Mouse (Mus musculus): ENCODE measurements at regions not wholly inside any gene's neighbourhood (a gene's known extent, or its start where the extent isn't known, plus 50 kb on each side); places are given as distances from the start of the nearest gene placed in this dataset.

DNA sequence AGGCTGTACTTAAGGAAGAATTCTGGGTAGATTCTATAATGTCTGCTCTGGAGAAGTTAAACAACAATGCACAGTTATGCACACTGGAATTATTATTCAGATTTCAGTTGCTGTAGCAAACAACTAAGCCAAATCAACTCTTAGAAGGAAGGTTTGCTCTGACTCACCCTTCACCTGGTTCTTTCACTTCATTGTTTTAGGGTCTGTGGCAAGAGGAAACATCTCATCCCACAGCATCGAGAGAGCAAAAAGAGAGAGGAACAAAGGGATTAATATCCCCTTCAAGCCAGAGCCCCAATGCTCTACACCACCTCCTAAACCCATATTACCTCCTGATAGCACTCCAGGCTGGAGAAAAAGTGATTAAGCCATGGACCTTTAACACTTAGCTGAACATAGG, 373.4 kb upstream of the Meis1 start:
- H3K4me1 ChIP-seq (replicated peaks), result no peaks in the 10 kb centered on the region
- 81% methylated on average over 1 of the region's 1 CpGs for WGBS

DNA sequence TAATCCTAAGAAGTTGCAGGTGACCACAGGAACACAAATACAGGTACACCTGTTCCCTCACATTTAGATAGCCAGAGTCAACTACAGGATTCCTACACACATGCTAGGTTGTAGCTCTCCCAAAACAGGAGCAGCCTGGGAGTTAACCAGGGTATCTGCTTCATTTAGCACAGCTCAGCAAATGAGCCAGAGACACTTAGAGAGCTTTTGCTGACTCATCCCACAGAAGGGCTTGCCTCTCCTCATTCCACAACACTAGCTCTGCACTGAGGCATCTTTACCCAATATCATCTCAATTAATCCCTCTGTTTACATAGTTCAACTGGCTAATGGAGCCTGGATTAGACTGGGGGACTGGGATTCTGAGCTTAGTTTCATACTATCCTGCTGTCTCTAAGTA, 375.6 kb upstream of the Meis1 start:
- no peaks in the 10 kb centered on the region for H3K4me1 ChIP-seq (replicated peaks)
- H3K4me2 ChIP-seq (replicated peaks), result no peak overlapping the region
- no peak for ATAC-seq
- no peak overlapping the region for H3K9ac ChIP-seq
- no peaks in the 10 kb centered on the region for H3K9me3 ChIP-seq
- H3K4me3 ChIP-seq (replicated peaks), result no peak overlapping the region
- H3K27me3 ChIP-seq (replicated peaks), result no peaks in the 10 kb centered on the region
- H3K36me3 ChIP-seq, result no peaks in the 10 kb centered on the region
- no peak overlapping the region for H3K27ac ChIP-seq

More for the DNA sequence above, 373.4 kb upstream of the Meis1 start:
- Histone ChIP-seq H3K4me3 (replicated peaks) (no peak overlapping the region), H3K27ac (no peak overlapping the region), H3K9me3 (no peaks in the 10 kb centered on the region), H3K36me3 (no peaks in the 10 kb centered on the region), H3K9ac (no peak overlapping the region), H3K4me2 (replicated peaks) (no peak overlapping the region), H3K27me3 (replicated peaks) (no peaks in the 10 kb centered on the region)
- no peak for ATAC-seq

DNA sequence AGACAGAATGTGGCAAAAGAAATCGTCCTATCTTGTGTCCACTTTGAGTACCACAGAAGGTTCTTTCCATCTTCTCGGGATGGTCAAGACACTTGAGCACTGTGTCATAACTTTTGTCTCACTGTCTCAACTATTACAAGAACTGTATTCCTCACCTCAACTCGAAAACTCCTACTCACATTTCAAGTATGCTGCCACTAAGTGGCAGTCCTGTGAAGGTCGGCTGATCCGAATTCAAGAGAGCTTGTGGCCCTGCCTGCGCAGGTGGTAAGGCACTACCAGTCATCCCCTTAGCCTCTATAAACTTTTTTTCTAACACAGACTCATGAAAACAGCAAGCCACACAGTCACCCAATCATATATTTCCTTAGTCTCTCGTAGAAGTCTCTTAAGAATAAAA, 381.6 kb upstream of the Meis1 start:
- Histone ChIP-seq H3K4me1 (replicated peaks) (no peaks in the 10 kb centered on the region), H3K36me3 (no peaks in the 10 kb centered on the region), H3K4me3 (replicated peaks) (no peak overlapping the region), H3K27me3 (replicated peaks) (no peaks in the 10 kb centered on the region), H3K9me3 (no peaks in the 10 kb centered on the region), H3K27ac (no peak overlapping the region), H3K4me2 (replicated peaks) (no peak overlapping the region), H3K9ac (no peak overlapping the region)
- WGBS, result 85% methylated on average over 7 of the region's 7 CpGs
- no peak for ATAC-seq

DNA sequence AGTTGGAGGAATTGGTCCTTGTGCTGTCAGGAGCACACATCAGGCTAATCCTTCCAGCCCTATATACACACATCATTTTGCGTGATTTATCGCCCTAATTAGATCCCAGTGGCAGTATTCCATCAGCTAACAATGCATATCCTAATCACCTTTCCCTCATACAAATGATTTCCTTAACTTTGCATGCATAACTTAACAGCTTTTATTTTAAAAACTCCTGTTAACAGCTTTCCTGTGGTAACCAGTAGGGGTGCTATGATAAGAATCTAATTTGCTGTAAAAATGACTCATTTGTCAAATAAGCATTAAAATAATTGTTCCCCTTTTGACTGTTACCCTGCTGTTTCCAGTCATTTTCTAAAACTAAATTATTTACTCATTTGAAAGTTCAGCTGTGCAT, 401.4 kb upstream of the Meis1 start:
- WGBS, result 81% methylated on average over 2 of the region's 2 CpGs
- no peak overlapping the region for H3K4me3 ChIP-seq (replicated peaks)
- no peaks in the 10 kb centered on the region for H3K9me3 ChIP-seq
- no peaks in the 10 kb centered on the region for H3K27me3 ChIP-seq (replicated peaks)
- 0 out of 2 replicates have a peak, but pooled peaks cover 2% of the 10 kb centered on the region for H3K4me1 ChIP-seq (replicated peaks)
- no peak overlapping the region for H3K9ac ChIP-seq
- no peak for ATAC-seq
- H3K4me2 ChIP-seq (replicated peaks), result no peak overlapping the region
- H3K36me3 ChIP-seq, result no peaks in the 10 kb centered on the region
- no peak overlapping the region for H3K27ac ChIP-seq

DNA sequence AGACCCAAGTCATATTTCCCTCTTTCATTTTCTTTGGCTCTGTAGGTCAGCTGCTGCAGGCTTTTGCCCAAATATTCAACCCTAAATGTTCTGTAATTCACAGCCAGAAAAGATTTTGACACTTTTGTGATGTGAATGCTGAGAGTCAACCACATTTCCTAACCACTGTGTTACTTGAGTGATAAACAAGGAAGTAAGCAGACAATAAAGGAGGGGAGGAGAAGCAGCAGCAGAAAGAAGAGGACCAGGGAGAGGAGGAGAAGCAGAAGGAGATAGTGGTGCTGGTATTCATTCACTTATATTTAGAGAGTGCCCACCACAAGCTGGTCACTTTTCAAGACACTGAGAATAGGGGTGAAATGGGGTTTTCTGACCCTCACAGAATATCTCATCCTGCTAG, 404.5 kb upstream of the Meis1 start:
- no peaks in the 10 kb centered on the region for H3K9me3 ChIP-seq
- no peak overlapping the region for H3K4me2 ChIP-seq (replicated peaks)
- no peak overlapping the region for H3K9ac ChIP-seq

DNA sequence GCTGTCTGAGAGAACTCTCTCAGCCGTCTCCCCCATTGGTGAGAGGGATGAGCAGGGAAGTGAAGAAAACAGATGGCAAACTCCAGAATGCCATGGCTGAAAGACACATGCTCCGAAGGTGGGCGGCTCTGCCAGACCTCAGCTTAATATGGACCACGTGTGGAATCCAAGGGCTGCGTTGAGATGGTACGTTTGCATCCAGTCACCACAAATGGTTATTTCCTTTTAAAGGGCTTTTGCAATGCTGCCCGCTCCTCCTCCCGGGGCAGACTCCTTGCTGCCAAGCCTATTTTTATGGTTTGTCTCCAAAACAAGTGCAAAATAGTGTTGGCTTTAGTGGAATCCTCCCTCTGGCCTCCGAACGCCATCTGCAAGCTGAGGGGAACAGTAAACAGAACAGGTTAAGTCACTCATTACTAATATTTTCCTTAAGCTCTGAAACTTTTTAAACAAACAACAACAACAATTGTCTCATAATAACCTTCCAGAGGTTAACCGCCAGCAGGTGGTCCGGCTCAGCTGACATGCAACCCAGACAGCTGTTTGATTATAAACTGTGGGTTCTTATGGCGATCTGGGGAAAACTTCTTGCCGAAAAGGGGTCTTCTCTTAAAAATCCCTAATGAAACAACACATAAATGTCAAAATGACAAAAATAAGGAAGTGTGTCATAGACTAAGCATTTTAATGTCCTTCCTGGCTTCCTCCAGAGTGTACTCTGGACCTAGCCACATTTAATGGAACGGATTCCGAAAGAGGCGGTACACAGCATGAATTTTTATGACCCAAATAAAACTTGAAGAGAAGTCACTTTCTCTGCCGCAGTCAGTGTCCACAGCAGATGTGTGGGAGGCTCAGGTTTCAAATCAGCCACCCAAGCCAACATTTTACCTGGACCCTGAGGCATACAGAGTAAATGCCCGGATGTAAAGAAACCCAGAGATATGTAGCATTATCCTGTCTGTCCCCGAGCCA, 405.3 kb upstream of the Meis1 start:
- peak; percentile 71 for ATAC-seq
- Histone ChIP-seq H3K4me1 (replicated peaks) (0 out of 2 replicates have a peak, but pooled peaks cover 2% of the 10 kb centered on the region), H3K9ac (no peak overlapping the region), H3K4me2 (replicated peaks) (peak overlapping the region; percentile 38; the same call in 1 of the 2 replicates), H3K36me3 (no peaks in the 10 kb centered on the region), H3K27me3 (replicated peaks) (no peaks in the 10 kb centered on the region), H3K9me3 (no peaks in the 10 kb centered on the region), H3K4me3 (replicated peaks) (no peak overlapping the region), H3K27ac (no peak overlapping the region)
- WGBS, result 31% methylated on average over 20 of the region's 20 CpGs

More for the DNA sequence above, 404.5 kb upstream of the Meis1 start:
- H3K4me3 ChIP-seq (replicated peaks), result no peak overlapping the region
- H3K36me3 ChIP-seq, result no peaks in the 10 kb centered on the region
- H3K27ac ChIP-seq, result no peak overlapping the region
- no peaks in the 10 kb centered on the region for H3K27me3 ChIP-seq (replicated peaks)
- no peak for ATAC-seq
- H3K4me1 ChIP-seq (replicated peaks), result 0 out of 2 replicates have a peak, but pooled peaks cover 2% of the 10 kb centered on the region

DNA sequence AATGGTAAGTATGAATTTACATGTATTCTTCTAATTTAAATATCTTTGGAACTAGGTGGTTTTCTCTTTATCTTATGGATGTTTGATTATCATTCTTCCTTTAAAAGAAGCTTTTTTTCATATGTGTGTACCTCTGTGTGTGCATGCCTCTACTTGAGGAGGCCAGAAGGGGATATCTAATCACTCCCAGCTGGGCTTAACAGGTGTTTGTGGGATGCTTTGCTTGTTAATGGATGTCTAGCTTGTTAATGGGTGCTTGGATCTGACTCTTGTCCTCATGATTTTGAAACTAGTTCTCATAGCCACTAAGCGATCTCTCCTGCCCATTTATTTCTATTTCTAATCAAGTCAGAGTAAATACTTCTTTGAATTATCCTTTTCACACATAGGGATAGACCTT, 408.8 kb upstream of the Meis1 start:
- H3K27me3 ChIP-seq (replicated peaks), result no peaks in the 10 kb centered on the region
- no peaks in the 10 kb centered on the region for H3K36me3 ChIP-seq
- no peak for ATAC-seq
- no peak overlapping the region for H3K4me2 ChIP-seq (replicated peaks)
- no peak overlapping the region for H3K9ac ChIP-seq
- WGBS, result 88% methylated on average over 1 of the region's 1 CpGs
- H3K9me3 ChIP-seq, result no peaks in the 10 kb centered on the region
- no peak overlapping the region for H3K27ac ChIP-seq
- 0 out of 2 replicates have a peak, but pooled peaks cover 2% of the 10 kb centered on the region for H3K4me1 ChIP-seq (replicated peaks)
- no peak overlapping the region for H3K4me3 ChIP-seq (replicated peaks)

DNA sequence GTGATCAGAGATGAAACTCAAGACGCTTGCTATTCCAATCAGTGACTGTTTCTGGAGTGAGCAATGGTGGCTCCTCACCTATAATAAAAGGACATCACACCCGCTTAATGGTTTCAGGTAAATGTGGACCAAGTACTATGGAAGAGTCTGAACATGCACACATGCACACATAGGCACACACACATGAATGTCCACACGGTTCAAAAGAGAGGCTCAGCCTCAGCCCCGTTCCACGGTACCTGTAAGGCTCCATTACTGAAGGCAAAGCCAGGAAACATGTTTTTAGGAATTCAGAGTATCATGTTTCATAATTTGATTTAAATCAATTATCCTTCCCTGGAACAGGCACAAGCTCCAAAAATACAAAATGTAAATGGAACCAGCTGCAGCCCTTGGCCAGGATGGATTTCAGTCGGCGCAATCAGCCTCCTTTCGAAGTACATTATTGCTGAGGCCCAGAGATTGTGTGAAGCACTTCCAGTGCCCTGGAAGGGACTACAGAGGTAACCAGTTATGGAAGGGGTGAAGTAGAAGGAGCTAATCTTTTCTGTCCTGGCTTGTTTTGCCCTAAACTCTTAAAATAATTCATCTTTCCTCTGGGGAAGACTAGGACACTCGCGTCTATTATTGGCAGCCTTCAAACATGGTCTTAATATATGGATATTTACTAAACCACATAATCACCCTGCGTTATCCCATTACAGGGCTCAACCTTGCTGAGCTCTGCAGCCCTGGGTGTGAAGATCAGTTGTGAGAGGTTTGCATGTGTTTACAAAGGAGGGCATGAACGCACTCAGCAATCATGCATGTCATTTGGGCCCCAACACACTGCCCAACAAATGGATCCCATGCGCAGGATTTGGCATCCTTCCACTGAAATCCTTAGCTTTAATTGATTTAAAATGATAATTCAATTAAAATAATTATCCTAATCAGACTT, 415.2 kb upstream of the Meis1 start:
- ATAC-seq, result no peak
- no peaks in the 10 kb centered on the region for H3K4me1 ChIP-seq (replicated peaks)
- H3K27ac ChIP-seq, result no peak overlapping the region
- no peaks in the 10 kb centered on the region for H3K36me3 ChIP-seq
- no peak overlapping the region for H3K9ac ChIP-seq
- no peak overlapping the region for H3K4me3 ChIP-seq (replicated peaks)
- H3K4me2 ChIP-seq (replicated peaks), result no peak overlapping the region
- H3K9me3 ChIP-seq, result no peaks in the 10 kb centered on the region
- 87% methylated on average over 13 of the region's 13 CpGs for WGBS
- no peaks in the 10 kb centered on the region for H3K27me3 ChIP-seq (replicated peaks)

DNA sequence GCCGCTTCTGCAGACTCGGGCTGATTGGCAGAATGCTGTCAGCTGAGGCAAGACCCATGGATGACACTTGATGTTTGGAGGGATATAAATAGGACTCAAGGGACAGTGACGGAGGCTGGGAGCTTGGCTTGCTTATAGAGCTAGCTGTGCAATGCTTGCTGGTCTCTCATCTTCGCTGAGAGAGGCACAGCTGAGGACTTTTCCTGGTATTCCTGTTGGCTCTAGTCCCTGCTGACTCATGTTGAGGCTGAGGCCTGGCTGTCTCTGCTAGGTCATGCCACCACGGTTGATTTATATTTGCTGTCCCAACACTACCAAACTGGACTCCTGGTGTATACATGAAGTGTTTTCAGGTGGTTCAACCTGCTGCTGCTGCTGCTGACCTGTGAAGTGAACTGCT, 419.6 kb upstream of the Meis1 start:
- no peaks in the 10 kb centered on the region for H3K27me3 ChIP-seq (replicated peaks)
- no peak overlapping the region for H3K27ac ChIP-seq
- 90% methylated on average over 5 of the region's 5 CpGs for WGBS
- no peaks in the 10 kb centered on the region for H3K36me3 ChIP-seq
- no peaks in the 10 kb centered on the region for H3K9me3 ChIP-seq
- no peak overlapping the region for H3K4me2 ChIP-seq (replicated peaks)
- no peak overlapping the region for H3K9ac ChIP-seq
- no peaks in the 10 kb centered on the region for H3K4me1 ChIP-seq (replicated peaks)
- no peak for ATAC-seq
- H3K4me3 ChIP-seq (replicated peaks), result no peak overlapping the region

DNA sequence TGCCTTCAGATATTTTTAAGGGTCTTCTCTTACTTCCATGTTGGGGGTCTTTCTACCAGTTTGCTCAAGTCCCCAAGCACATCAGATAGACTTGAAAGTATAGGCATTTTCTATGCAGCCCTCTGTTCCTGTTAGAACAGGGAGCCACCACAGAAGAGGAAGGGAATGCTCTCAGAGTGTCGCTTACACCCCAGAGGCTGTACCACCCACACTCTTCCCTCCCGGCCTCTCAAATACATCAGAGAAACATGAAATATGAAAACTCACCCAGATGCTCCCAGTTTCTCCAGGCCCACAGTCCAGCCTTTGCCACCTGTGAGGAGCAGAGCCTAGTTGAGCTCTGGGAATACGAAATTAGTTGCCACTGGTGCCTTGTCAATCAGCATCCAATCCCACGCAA, 423.2 kb upstream of the Meis1 start:
- no peak overlapping the region for H3K4me2 ChIP-seq (replicated peaks)
- WGBS, result 87% methylated on average over 4 of the region's 4 CpGs
- no peak overlapping the region for H3K9ac ChIP-seq
- no peaks in the 10 kb centered on the region for H3K4me1 ChIP-seq (replicated peaks)
- no peaks in the 10 kb centered on the region for H3K36me3 ChIP-seq
- H3K27me3 ChIP-seq (replicated peaks), result no peaks in the 10 kb centered on the region
- no peak overlapping the region for H3K4me3 ChIP-seq (replicated peaks)
- H3K9me3 ChIP-seq, result no peaks in the 10 kb centered on the region
- ATAC-seq, result no peak
- no peak overlapping the region for H3K27ac ChIP-seq

DNA sequence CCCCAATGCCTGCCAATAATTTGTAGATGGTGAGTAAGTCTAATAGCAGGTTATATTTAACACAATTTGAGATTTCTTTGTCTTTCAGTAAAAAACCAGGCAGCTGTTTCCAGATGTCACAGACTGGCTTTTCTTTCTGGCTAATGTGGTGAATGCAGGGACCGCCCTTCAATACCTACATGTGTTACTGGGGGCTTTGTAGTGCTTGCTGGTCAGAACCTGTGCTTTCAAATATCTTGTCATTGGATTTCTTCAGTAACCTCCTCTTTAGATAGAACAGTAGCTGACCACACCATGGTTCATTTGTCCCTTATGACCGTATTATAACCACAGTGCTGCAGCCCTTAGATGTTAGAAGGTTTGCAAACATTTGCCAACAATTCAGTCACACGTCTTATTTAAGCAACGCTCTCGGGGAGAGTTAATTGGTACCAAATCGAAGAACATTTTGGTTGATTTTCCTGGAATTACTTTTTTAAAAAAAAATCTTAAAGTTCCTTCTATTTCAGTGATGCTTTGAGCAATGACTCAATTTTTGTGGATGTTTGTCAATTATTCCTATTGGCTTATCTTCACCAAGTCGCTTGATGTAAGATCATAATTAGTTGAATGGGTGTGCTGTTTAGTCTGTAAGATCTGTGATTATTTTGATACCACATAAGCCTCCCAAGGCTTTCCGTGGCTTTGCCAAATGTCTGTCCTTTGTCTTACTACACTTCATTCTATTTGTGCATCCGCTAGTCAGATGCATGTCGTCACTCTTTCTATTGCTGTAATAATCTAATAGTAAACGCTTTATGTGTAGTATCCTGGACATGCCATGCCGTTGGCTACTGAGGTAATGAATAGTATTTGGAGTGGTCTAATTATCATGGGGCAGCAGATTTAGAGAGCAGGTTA, 436.9 kb upstream of the Meis1 start:
- Histone ChIP-seq H3K27ac (no peak overlapping the region), H3K9ac (no peak overlapping the region), H3K36me3 (no peaks in the 10 kb centered on the region), H3K4me2 (replicated peaks) (no peak overlapping the region), H3K9me3 (no peaks in the 10 kb centered on the region), H3K4me3 (replicated peaks) (no peak overlapping the region), H3K27me3 (replicated peaks) (no peaks in the 10 kb centered on the region), H3K4me1 (replicated peaks) (no peaks in the 10 kb centered on the region)
- 87% methylated on average over 12 of the region's 12 CpGs for WGBS
- no peak for ATAC-seq

DNA sequence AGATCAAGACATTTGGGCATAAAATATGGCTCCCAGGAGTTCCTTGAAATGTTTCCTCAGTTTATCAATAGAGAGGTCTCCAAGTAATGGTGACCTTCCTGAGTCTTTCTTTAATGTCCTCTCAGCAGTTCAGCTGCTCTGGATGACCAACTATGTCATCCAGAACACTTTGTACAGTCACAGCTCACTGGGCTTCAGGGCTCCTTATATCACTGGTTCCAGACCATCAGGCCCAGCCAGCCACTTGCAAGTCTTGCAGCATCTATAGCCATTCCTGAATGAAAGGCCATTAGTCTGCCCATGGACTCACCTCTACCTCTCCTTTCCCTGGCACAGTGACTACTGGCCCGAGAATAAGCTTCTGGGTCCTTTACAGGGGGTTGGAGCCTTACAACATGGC, 437.8 kb upstream of the Meis1 start:
- H3K9me3 ChIP-seq, result no peaks in the 10 kb centered on the region
- H3K27me3 ChIP-seq (replicated peaks), result no peaks in the 10 kb centered on the region
- WGBS, result 84% methylated on average over 1 of the region's 1 CpGs
- H3K4me1 ChIP-seq (replicated peaks), result no peaks in the 10 kb centered on the region
- ATAC-seq, result no peak
- no peak overlapping the region for H3K9ac ChIP-seq
- H3K4me2 ChIP-seq (replicated peaks), result no peak overlapping the region
- H3K27ac ChIP-seq, result no peak overlapping the region
- no peak overlapping the region for H3K4me3 ChIP-seq (replicated peaks)
- H3K36me3 ChIP-seq, result no peaks in the 10 kb centered on the region

Measured in intestine, embryonic 15.5 days (tissue).